Mouse (Mus musculus) stomach, embryonic 16.5 days (tissue): ENCODE results near the gene Ptcd3. TPM values are rescaled to one million over a fixed set of nuclear protein-coding genes. Genes with fewer than 3 reads are reported as not detected.

ENCODE experiments used
- ATAC-seq: fragments of 200-750 bp; cut with Nextera tagmentation; 2 replicates; pipeline ENCODE4 v1.8.0; 2017; ENCODE audit warnings: moderate number of reproducible peaks, moderate TSS enrichment; ENCODE audit not compliant: insufficient read depth, low FRiP score
- H3K27ac ChIP-seq: fragments of 300-500 bp; sonication (generic); 2 replicates; pipeline ENCODE4 v1.5.1; 2014; ENCODE audit warnings: low read length
- H3K27me3 ChIP-seq: fragments of 300-500 bp; sonication (generic); 2 replicates; pipeline ENCODE4 v1.6.1; 2014; ENCODE audit warnings: low read length, control low read depth, mixed read lengths; ENCODE audit not compliant: control insufficient read depth, insufficient read depth
- H3K36me3 ChIP-seq: fragments of 300-500 bp; sonication (generic); 2 replicates; pipeline ENCODE4 v1.6.1; 2014; ENCODE audit warnings: low read length; ENCODE audit not compliant: control insufficient read depth, insufficient read depth
- H3K4me1 ChIP-seq: fragments of 300-500 bp; sonication (generic); 2 replicates; pipeline ENCODE4 v1.6.1; 2014; ENCODE audit warnings: low read length, control low read depth, mixed read lengths; ENCODE audit not compliant: control insufficient read depth, insufficient read depth
- H3K4me2 ChIP-seq: fragments of 300-500 bp; sonication (generic); 2 replicates; pipeline ENCODE4 v1.6.1; 2014; ENCODE audit warnings: low read depth, low read length, mixed read lengths
- H3K4me3 ChIP-seq: fragments of 300-500 bp; sonication (generic); replicated peaks from 2 replicates; pipeline ENCODE4 v1.5.1; 2014; ENCODE audit warnings: mild to moderate bottlenecking, low read length
- H3K9ac ChIP-seq: fragments of 300-500 bp; sonication (generic); 2 replicates; pipeline ENCODE4 v1.6.1; 2014; ENCODE audit warnings: low read length
- H3K9me3 ChIP-seq: fragments of 300-500 bp; sonication (generic); replicated peaks from 2 replicates; pipeline ENCODE4 v1.6.1; 2016; ENCODE audit warnings: low read length, control low read depth; ENCODE audit not compliant: control insufficient read depth
- WGBS: fragments of 180-500 bp; shearing (Covaris S2); extraction: QIAGEN DNeasy Blood & Tissue Kit; methylation state at CpG from one replicate; pipeline ENCODE4 v1.1.7; 2014; 5-methylcytosine and 5-hydroxymethylcytosine counted together
- polyA plus RNA-seq: library from polyadenylated mRNA; unstranded; fragments of >200 nt; fragmentation: Nextera tagmentation; extraction: Ambion mirVana; gene quantifications from 2 replicates; pipeline ENCODE4 v1.2.1, GENCODE M21; 2015

Ptcd3 gene
- polyA plus RNA-seq, 1 experiment from 2014 or later: 90.8 TPM

DNA sequence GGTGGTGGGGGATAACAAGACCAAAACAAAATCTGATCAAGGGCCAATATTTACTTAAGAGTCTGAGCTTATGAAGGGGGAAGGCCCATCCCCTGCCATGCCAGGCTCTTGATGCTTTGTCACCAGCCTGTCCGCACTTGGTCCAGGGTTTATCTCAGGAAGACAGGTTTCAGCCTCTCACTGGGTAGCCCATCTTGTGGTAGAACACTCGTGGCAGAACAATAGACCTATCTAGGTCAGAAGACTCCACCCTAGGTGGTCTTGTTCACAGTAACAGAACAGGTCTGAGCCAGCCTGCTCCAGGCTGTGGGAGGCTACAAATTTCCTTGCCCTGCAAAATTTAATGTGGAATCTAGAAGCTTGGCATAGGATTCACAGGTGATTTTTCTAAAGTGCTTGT, 71.7 kb downstream of the Ptcd3 start:
- WGBS: 72% methylated on average over 2 of the region's 2 CpGs
- no peak overlapping the region for H3K4me3 ChIP-seq

DNA sequence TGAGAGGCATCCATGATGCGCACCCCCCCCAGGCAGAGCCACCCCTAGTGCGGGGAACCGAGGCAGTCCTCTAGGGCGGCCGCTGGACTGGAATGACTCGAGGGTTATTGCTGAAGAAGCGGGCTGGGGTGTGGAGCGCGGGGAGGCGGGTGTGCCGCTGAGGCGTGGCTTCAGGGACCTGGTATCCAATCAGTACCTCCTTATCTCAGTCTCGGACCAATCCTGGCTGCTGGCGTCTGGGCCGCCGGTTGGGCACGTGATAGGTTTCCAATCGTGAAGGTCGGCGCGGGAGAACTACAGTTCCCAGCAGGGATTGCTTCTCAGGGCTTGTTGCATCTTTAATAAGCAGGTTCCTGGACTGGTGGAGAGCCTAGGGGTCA, 77.0 kb downstream of the Ptcd3 start:
- no peaks in the 10 kb centered on the region for H3K27me3 ChIP-seq
- peak overlapping the region; percentile 67 for H3K4me2 ChIP-seq
- WGBS: 1% methylated on average over 21 of the region's 21 CpGs
- peak overlapping the region; percentile 97 for H3K9ac ChIP-seq
- H3K36me3 ChIP-seq: peaks cover 9% of the 10 kb centered on the region; the same call in 1 of the 2 replicates
- peak overlapping the region; percentile 99 for H3K4me3 ChIP-seq
- H3K27ac ChIP-seq: peak overlapping the region; percentile 97
- peak; percentile 99 for ATAC-seq
- H3K4me1 ChIP-seq: peaks cover 10% of the 10 kb centered on the region
- H3K9me3 ChIP-seq: no peaks in the 10 kb centered on the region

More for the DNA sequence above, 71.7 kb downstream of the Ptcd3 start:
- Histone ChIP-seq H3K4me2 (no peak overlapping the region), H3K4me1 (peaks cover 14% of the 10 kb centered on the region), H3K27ac (no peak overlapping the region), H3K9ac (no peak overlapping the region), H3K9me3 (no peaks in the 10 kb centered on the region), H3K36me3 (peaks cover 9% of the 10 kb centered on the region; the same call in 1 of the 2 replicates), H3K27me3 (no peaks in the 10 kb centered on the region)
- no peak for ATAC-seq

DNA sequence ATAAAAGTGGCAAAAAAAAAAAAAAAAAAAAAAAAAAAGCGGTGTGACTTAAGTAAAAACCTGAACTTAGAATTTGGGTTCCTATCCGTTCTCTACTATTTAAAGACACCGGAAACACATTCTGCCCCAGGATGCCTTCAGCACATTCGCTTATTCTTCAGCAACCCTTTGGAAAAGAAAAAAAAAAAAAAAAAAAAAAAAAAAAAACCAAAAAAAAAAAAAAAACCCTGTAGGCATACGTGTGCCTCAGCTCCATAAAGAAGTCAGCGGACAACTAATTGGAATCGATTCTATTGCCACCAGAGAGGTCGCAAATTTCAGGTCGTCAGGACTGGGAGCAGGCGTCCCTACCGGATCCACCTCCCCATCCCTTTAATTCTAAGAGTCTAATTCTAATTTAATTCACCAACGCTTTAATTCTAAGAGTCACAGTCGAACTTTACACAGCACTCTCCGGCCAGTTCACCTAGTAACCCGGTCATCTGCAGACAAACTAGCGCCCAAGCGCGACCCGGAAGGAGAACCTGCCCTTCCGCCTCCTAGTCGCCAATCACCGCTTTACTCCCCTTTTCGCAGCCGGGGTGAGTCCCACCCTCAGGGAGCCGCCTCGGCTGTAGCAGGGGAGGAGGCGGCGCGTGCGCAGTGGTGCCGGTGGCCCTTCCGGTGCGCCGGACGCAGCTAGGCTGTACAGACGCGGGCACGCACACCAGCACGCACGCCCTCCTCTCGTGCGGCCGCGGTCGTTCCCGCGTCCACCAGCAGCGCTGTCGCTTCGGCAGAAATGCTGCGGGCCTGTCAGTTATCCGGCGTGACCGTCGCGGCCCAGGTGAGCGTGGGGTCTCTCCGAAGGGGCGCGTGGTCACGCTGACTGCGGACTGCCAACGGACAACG, 77.6 kb downstream of the Ptcd3 start, which contains the start of gene Immt:
TSS of gene Immt (plus strand) at position 642 of the 891 bp plus-strand sequence.
- peak; percentile 99 for ATAC-seq
- peaks cover 9% of the 10 kb centered on the region; the same call in 1 of the 2 replicates for H3K36me3 ChIP-seq
- peak within 1 kb of the TSS; percentile 97 for H3K27ac ChIP-seq
- peak within 1 kb of the TSS; percentile 97 for H3K9ac ChIP-seq
- peak within 1 kb of the TSS; percentile 67 for H3K4me2 ChIP-seq
- no peaks in the 10 kb centered on the region for H3K9me3 ChIP-seq
- H3K4me3 ChIP-seq: peak within 1 kb of the TSS; percentile 99
- under 1% methylated on average over 64 of the region's 64 CpGs for WGBS
- H3K27me3 ChIP-seq: no peaks in the 10 kb centered on the region
- H3K4me1 ChIP-seq: peaks cover 10% of the 10 kb centered on the region

Other genes starting within 250 kb of the Ptcd3 start
- gene Reep1, start 201.2 kb downstream of the Ptcd3 start, polyA plus RNA-seq: 17.3 TPM in 2 replicates
- gene Mrpl35, start 81.8 kb downstream of the Ptcd3 start, polyA plus RNA-seq: 58.5 and 64.8 TPM in 2 replicates
- 179 and 185 TPM in 2 replicates for gene Immt, start 77.4 kb downstream of the Ptcd3 start, polyA plus RNA-seq
- 26.4 and 30.4 TPM in 2 replicates for gene Polr1a, start 303 bp upstream of the Ptcd3 start, polyA plus RNA-seq
- gene St3gal5, start 188.8 kb upstream of the Ptcd3 start, polyA plus RNA-seq: 26.1 and 32.2 TPM in 2 replicates